Mouse (Mus musculus) liver, adult 2 months (tissue): ENCODE results near the gene Ece1. TPM values are rescaled to one million over a fixed set of nuclear protein-coding genes. Genes with fewer than 3 reads are reported as not detected.
A peak's percentile ranks its signal among the peaks of the same experiment; 100 is the strongest.

Source experiments
- DNase-seq: peaks from one replicate; pipeline ENCODE4 v3.0.0-alpha.2; 2011; ENCODE audit warnings: low read depth, low spot score; ENCODE audit errors: extremely low read depth
- H3K27ac ChIP-seq: fragments of 200-500 bp; replicated peaks from 2 replicates; pipeline ENCODE4 v1.5.1; 2012; ENCODE audit warnings: low read depth, mild to moderate bottlenecking, control low read depth, inconsistent platforms, low read length; ENCODE audit not compliant: insufficient read depth
- H3K27me3 ChIP-seq: fragments of 200-500 bp; 2 replicates; pipeline ENCODE4 v1.6.1; 2012; ENCODE audit warnings: mild to moderate bottlenecking, moderate library complexity, low read length, inconsistent platforms; ENCODE audit not compliant: control insufficient read depth, insufficient read depth
- H3K36me3 ChIP-seq: fragments of 200-500 bp; 2 replicates; pipeline ENCODE4 v1.6.1; 2012; ENCODE audit warnings: low read length, inconsistent platforms; ENCODE audit not compliant: control insufficient read depth, insufficient read depth
- H3K4me1 ChIP-seq: fragments of 200-500 bp; 2 replicates; pipeline ENCODE4 v1.6.1; 2011; ENCODE audit warnings: low read length; ENCODE audit not compliant: control insufficient read depth, insufficient read depth
- H3K4me3 ChIP-seq: fragments of 200-500 bp; 2 replicates; pipeline ENCODE4 v1.5.1; 2011; ENCODE audit warnings: low read depth, mild to moderate bottlenecking, control low read depth, low read length, moderate library complexity; ENCODE audit not compliant: insufficient read depth
- H3K79me2 ChIP-seq: fragments of 200-500 bp; 2 replicates; pipeline ENCODE4 v1.6.1; 2012; ENCODE audit warnings: inconsistent platforms, mild to moderate bottlenecking, low read length, moderate library complexity; ENCODE audit not compliant: control insufficient read depth, insufficient read depth
- H3K9ac ChIP-seq: fragments of 200-500 bp; 2 replicates; pipeline ENCODE4 v1.6.1; 2012; ENCODE audit warnings: low read depth, mild to moderate bottlenecking, control low read depth, inconsistent platforms, low read length
- CTCF ChIP-seq: fragments of 200-500 bp; IDR thresholded peaks from 2 replicates; pipeline ENCODE4 v1.5.1; 2011; ENCODE audit warnings: low read depth, low read length, control low read depth
- POLR2A ChIP-seq: fragments of 200-500 bp; IDR thresholded peaks from 2 replicates; pipeline ENCODE4 v1.6.1; 2011; ENCODE audit warnings: low read length, control low read depth; ENCODE audit not compliant: insufficient read depth; ENCODE audit errors: extremely low read depth
- WGBS: fragments of 180-500 bp; shearing (Covaris S2); methylation state at CpG from one replicate; pipeline ENCODE4 v1.1.7; 2018; 5-methylcytosine and 5-hydroxymethylcytosine counted together
- polyA plus RNA-seq: library from polyadenylated mRNA; depleted of rRNA; stranded (reverse); fragments of >200 nt; gene quantifications from 2 replicates; pipeline ENCODE4 v1.2.3, GENCODE M21; 2012
- total RNA-seq: library from RNA; depleted of rRNA; stranded (reverse); fragments of >200 nt; gene quantifications from 2 replicates; pipeline ENCODE4 v1.2.3, GENCODE M21; 2014

Ece1 gene
- total and polyA plus RNA-seq, 2 experiments, result 213 to 630 TPM

GRCm38 (mm10) chr4:137946419-137946818, 84.4 kb downstream of the Ece1 start:
- Histone ChIP-seq H3K36me3 (peaks cover 46% of the 10 kb centered on the region), H3K79me2 (no peaks in the 10 kb centered on the region; the same call in 1 of the 2 replicates), H3K4me1 (peaks cover 18% of the 10 kb centered on the region), H3K9ac (no peak overlapping the region), H3K4me3 (no peak overlapping the region), H3K27me3 (no peaks in the 10 kb centered on the region), H3K27ac (no peak overlapping the region)
- DNase-seq, result no peak
- TF ChIP-seq POLR2A (no peak), CTCF (no peak)
- WGBS, result 61% methylated on average over 11 of the region's 11 CpGs

DNA sequence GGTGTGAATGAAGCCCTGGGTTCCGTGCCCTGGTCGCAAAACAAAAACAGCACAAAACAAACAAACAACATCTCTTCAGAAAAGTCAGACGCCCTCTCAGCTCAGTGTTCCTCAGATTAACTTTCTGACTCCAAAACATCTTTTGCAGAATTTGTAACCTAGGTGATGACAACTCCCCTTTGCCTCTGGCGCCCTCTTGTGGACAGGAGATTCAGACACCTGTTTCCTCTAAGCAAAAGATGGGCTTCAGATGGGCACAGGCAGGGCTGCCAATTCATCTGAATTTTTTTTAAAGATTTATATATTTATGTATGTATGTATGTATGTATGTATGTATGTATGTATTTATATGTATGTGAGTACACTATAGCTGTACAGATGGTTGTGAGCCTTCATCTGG, 90.8 kb downstream of the Ece1 start:
- DNase-seq, result peak; percentile 59
- Histone ChIP-seq H3K36me3 (peaks cover 50% of the 10 kb centered on the region), H3K27ac (no peak overlapping the region), H3K79me2 (no peaks in the 10 kb centered on the region), H3K27me3 (no peaks in the 10 kb centered on the region), H3K4me1 (peaks cover 2% of the 10 kb centered on the region; the same call in 1 of the 2 replicates), H3K4me3 (no peak overlapping the region), H3K9ac (no peak overlapping the region)
- TF ChIP-seq CTCF (peak; percentile 69), POLR2A (no peak)
- 40% methylated on average over 4 of the region's 4 CpGs for WGBS

DNA sequence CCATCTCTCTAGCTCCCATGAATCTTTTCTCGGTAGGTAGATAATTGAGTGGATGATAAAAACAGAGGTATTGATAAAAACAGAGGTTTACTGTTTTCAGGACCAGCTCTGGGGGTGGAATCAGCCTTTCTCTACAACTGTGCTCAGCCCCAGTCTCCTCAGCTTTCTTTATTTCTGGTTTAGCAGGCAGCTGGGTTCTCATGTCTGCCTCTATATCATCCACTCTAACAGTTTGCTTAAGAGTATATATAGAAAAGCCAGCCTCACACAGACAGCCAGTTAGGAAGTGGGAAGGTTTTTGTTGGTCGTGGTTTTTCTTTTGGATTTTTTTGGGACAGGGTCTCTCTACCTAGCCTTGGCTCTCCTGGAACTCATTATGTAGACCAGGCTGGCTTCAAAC, 92.1 kb downstream of the Ece1 start:
- Histone ChIP-seq H3K79me2 (no peaks in the 10 kb centered on the region), H3K27ac (no peak overlapping the region), H3K9ac (no peak overlapping the region), H3K4me1 (peaks cover 2% of the 10 kb centered on the region; the same call in 1 of the 2 replicates), H3K36me3 (peaks cover 47% of the 10 kb centered on the region), H3K27me3 (no peaks in the 10 kb centered on the region), H3K4me3 (no peak overlapping the region)
- WGBS, result 71% methylated on average over 2 of the region's 2 CpGs
- no peak for DNase-seq
- TF ChIP-seq POLR2A (no peak), CTCF (no peak)

- H3K9ac ChIP-seq, result no peak overlapping the region
- peaks cover 47% of the 10 kb centered on the region for H3K36me3 ChIP-seq
- no peak overlapping the region for H3K27ac ChIP-seq
- H3K4me1 ChIP-seq, result peaks cover 2% of the 10 kb centered on the region; the same call in 1 of the 2 replicates
- TF ChIP-seq POLR2A (no peak), CTCF (peak; percentile 38; the same call in 1 of the 2 replicates)
- no peak overlapping the region for H3K4me3 ChIP-seq
- no peak for DNase-seq
- no peaks in the 10 kb centered on the region for H3K27me3 ChIP-seq
- H3K79me2 ChIP-seq, result no peaks in the 10 kb centered on the region
- WGBS, result 78% methylated on average over 8 of the region's 8 CpGs
These were observed 92.9 kb downstream of the Ece1 start for GRCm38 (mm10) chr4:137954926-137955396.

DNA sequence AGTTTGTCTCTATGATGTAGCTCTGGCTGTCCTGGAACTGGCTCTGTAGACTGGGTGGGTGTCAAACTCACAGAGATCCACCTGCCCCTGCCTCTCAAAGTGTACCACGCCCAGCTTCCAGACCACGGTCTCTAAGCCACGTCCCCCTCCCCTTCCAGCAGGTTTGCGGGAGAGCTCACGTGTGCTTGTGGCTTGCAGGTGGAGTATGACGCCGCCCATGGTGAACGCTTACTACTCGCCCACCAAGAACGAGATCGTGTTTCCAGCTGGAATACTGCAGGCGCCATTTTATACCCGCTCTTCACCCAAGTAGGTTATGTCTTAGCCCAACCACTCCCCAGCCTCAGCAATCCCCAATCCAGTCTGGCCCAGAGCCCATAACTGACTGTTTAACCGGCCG, 94.2 kb downstream of the Ece1 start:
- no peak for TF ChIP-seq POLR2A
- no peak for TF ChIP-seq CTCF
- Histone ChIP-seq H3K4me3 (no peak overlapping the region), H3K4me1 (peaks cover 2% of the 10 kb centered on the region; the same call in 1 of the 2 replicates), H3K79me2 (no peaks in the 10 kb centered on the region), H3K36me3 (peaks cover 50% of the 10 kb centered on the region), H3K27ac (no peak overlapping the region), H3K9ac (no peak overlapping the region), H3K27me3 (no peaks in the 10 kb centered on the region)
- DNase-seq, result no peak
- 96% methylated on average over 15 of the region's 15 CpGs for WGBS

- peak; percentile 33; the same call in 1 of the 2 replicates for TF ChIP-seq CTCF
- no peak for TF ChIP-seq POLR2A
- WGBS, result 88% methylated on average over 13 of the region's 13 CpGs
- Histone ChIP-seq H3K9ac (no peak overlapping the region), H3K27ac (no peak overlapping the region), H3K36me3 (peaks cover 60% of the 10 kb centered on the region), H3K4me3 (no peak overlapping the region), H3K4me1 (no peaks in the 10 kb centered on the region), H3K27me3 (no peaks in the 10 kb centered on the region), H3K79me2 (no peaks in the 10 kb centered on the region)
- no peak for DNase-seq
These were observed 98.0 kb downstream of the Ece1 start for GRCm38 (mm10) chr4:137959889-137960665.
